Mouse (Mus musculus): ENCODE data around the gene Epb41.

DNA sequence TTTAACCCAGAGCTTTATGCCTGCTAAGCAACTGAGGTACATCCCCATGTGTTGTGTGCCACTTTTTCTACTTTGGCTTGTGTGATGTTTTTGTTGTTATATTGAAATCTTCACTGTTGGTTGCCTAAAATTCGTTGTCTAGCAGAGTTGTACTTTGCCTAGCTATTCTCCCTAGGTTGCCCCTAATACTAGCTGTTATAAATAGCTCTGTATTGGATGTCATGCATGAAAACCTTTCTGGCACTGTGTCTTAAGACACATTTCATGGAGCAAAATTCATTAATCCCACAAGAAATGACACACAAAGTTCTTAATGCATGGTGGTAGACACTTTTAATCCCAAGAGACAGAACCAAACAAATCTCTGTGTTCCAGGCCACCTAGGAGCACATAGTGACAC lies 195.4 kb downstream of the Epb41 start:
- no peak for TF ChIP-seq CTCF (IDR thresholded peaks at IDR 0.05; ENCODE audit: extremely low read depth, insufficient read depth, insufficient read length, insufficient replicate concordance)
- no peak for TF ChIP-seq POLR2A (IDR thresholded peaks at IDR 0.05; ENCODE audit: low read depth, low read length)
